Mouse (Mus musculus) liver, embryonic 18 days (tissue): Measurements from ENCODE around the gene Map2k4. TPM values are rescaled to one million over a fixed set of nuclear protein-coding genes. Genes with fewer than 3 reads are reported as not detected.

Experiments used
- polyA plus RNA-seq: library from polyadenylated mRNA; depleted of rRNA; stranded (reverse); fragments of >200 nt; gene quantifications from 2 replicates; pipeline ENCODE4 v1.2.3, GENCODE M21; 2012; rRNA removed

Map2k4 gene
- polyA plus RNA-seq = 14.0 and 14.9 TPM in 2 replicates

DNA sequence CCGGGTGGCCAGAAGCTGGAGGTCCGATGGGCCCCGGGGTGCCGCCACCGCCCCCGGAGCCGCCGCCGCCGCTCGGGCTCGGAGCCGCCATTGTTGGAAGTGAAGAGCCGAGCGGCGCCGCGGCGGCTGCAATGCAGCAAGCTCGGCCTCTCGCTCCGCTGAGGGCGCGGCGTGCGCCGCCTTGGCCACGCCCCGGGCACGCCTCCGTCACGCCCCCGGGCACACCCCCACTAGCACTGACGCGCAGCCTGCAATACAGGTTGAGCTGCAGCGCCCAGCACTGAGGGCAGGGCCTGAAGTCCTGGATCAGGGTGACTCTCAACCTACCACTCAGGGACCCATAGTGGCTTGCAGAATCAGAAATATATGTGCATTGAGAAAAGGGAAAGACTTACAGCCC, at the start of gene Map2k4:
Gene Map2k4, minus strand, starts transcription at position 144 of the 400 bp plus-strand sequence.

DNA sequence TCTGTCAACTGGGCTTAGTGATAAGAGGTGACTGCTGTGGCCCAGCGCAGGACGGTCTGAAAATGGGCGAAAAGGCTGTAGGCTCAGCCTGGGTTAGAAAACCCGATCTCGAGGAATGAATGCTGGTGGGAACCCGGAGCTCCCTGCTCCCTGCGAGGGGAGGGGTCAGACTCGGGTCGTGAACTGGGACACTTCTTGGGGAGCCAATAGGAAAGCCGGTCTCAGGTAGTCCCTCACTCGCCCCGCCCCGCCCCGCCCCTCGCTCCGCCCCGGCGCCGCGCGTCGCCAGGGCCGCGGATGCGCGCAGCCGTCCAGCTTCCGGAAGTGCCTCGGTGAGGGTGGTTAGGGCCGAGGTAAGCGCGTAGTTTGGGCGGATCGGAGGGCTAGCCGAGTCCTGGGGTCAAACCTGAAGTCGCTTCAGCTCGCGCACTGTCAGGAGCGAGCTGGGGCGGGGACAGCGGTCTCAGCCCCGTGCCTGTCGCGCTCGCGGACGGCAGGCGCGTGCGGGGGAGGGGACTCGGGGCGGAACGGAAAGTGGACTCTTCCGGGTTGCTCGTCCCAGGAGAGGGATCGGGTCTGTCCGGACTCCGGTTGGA, 18.9 kb upstream of the Map2k4 start, which contains the start of gene Zkscan6:
Gene Zkscan6, plus strand, starts transcription at position 267 of the 596 bp plus-strand sequence.

Other genes starting within 250 kb of the Map2k4 start
- gene Zkscan6, start 18.9 kb upstream of the Map2k4 start, polyA plus RNA-seq = 2.5 and 2.8 TPM in 2 replicates